Mouse (Mus musculus) MEL (cell line): ENCODE data around the gene Prmt1. TPM values are rescaled to one million over a fixed set of nuclear protein-coding genes. Genes with fewer than 3 reads are reported as not detected.

ENCODE experiments used
- DNase-seq: peaks from one replicate; pipeline ENCODE4 v3.0.0; 2011; ENCODE audit warnings: low read depth, low spot score
- H3K27ac ChIP-seq: 2 replicates; pipeline ENCODE4 v1.5.1; 2012; ENCODE audit warnings: low read depth, mild to moderate bottlenecking, control low read depth, low read length, moderate library complexity; ENCODE audit not compliant: control insufficient read depth
- H3K27me3 ChIP-seq, 2 experiments: fragments of 150-350 bp in 1 of 2; sonication (generic) in 1 of 2; 2 replicates each; pipeline ENCODE4 v1.6.1; 2012; ENCODE audit warnings: low read length in 2 of 2, mild to moderate bottlenecking in 2 of 2, improper control_type of control experiment in 1 of 2, moderate library complexity in 1 of 2; ENCODE audit not compliant: insufficient read depth in 2 of 2, control insufficient read depth in 1 of 2
- H3K36me3 ChIP-seq, 2 experiments: 2 replicates each; pipeline ENCODE4 v1.6.1; 2012 to 2014; ENCODE audit warnings: low read length in 2 of 2, improper control_type of control experiment in 1 of 2, inconsistent platforms in 1 of 2, mild to moderate bottlenecking in 1 of 2; ENCODE audit not compliant: insufficient read depth in 2 of 2, control insufficient read depth in 1 of 2
- H3K4me1 ChIP-seq, 2 experiments: fragments of 150-350 bp in 1 of 2; sonication (generic) in 1 of 2; 2 replicates each; pipeline ENCODE4 v1.6.1; 2012; ENCODE audit warnings: low read length in 2 of 2, improper control_type of control experiment in 1 of 2, mild to moderate bottlenecking in 1 of 2; ENCODE audit not compliant: insufficient read depth in 2 of 2, control insufficient read depth in 1 of 2
- H3K4me3 ChIP-seq, 2 experiments: fragments of 150-350 bp in 1 of 2; sonication (generic) in 1 of 2; 2 replicates each; pipeline ENCODE4 v1.5.1; 2012; ENCODE audit warnings: low read depth in 2 of 2, low read length in 2 of 2, mild to moderate bottlenecking in 2 of 2, moderate library complexity in 2 of 2, control low read depth in 1 of 2, improper control_type of control experiment in 1 of 2; ENCODE audit not compliant: control insufficient read depth in 1 of 2, insufficient read depth in 1 of 2
- H3K79me2 ChIP-seq: 2 replicates; pipeline ENCODE4 v1.6.1; 2012; ENCODE audit warnings: mild to moderate bottlenecking, low read length, moderate library complexity; ENCODE audit not compliant: control insufficient read depth, poor library complexity, insufficient read depth
- H3K9ac ChIP-seq: 2 replicates; pipeline ENCODE4 v1.6.1; 2012; ENCODE audit warnings: low read depth, mild to moderate bottlenecking, control low read depth, low read length, moderate library complexity; ENCODE audit not compliant: control insufficient read depth, poor library complexity, severe bottlenecking
- H3K9me3 ChIP-seq: fragments of 150-350 bp; sonication (generic); replicated peaks from 2 replicates; pipeline ENCODE4 v1.6.1; 2012; ENCODE audit warnings: mild to moderate bottlenecking, low read length, improper control_type of control experiment, moderate library complexity; ENCODE audit not compliant: insufficient read depth
- CHD1 ChIP-seq: IDR thresholded peaks from 2 replicates; pipeline ENCODE4 v1.6.1; 2012; ENCODE audit warnings: low read depth, mild to moderate bottlenecking, inconsistent platforms, low read length, improper control_type of control experiment
- ELF1 ChIP-seq: IDR thresholded peaks from 2 replicates; pipeline ENCODE4 v1.6.1; 2014; ENCODE audit warnings: low read depth, mild to moderate bottlenecking, inconsistent platforms, low read length, improper control_type of control experiment, moderate library complexity
- EP300 ChIP-seq, 2 experiments: IDR thresholded peaks; 2 replicates each; pipeline ENCODE4 v1.6.1; 2011; ENCODE audit warnings: improper control_type of control experiment in 2 of 2, low read length in 2 of 2, low read depth in 1 of 2, mild to moderate bottlenecking in 1 of 2
- GATA1 ChIP-seq: IDR thresholded peaks from 2 replicates; pipeline ENCODE4 v1.6.1; 2011; ENCODE audit warnings: low read depth, low read length, improper control_type of control experiment
- HCFC1 ChIP-seq: IDR thresholded peaks from 2 replicates; pipeline ENCODE4 v1.6.1; 2012; ENCODE audit warnings: low read depth, mild to moderate bottlenecking, inconsistent platforms, low read length, improper control_type of control experiment, moderate library complexity
- MXI1 ChIP-seq: IDR thresholded peaks from 2 replicates; pipeline ENCODE4 v1.6.1; 2011; ENCODE audit warnings: mild to moderate bottlenecking, low read depth, low read length, improper control_type of control experiment
- MYC ChIP-seq: IDR thresholded peaks from 2 replicates; pipeline ENCODE4 v1.6.1; 2011; ENCODE audit warnings: low read depth, mild to moderate bottlenecking, low read length, improper control_type of control experiment, moderate library complexity
- POLR2AphosphoS2 ChIP-seq: IDR thresholded peaks from 2 replicates; pipeline ENCODE4 v1.6.1; 2011; ENCODE audit warnings: low read length, improper control_type of control experiment
- POLR2AphosphoS5 ChIP-seq: IDR thresholded peaks from 2 replicates; pipeline ENCODE4 v1.6.1; 2012; ENCODE audit warnings: low read depth, borderline replicate concordance, mild to moderate bottlenecking, inconsistent platforms, low read length, moderate library complexity, mixed read lengths
- RAD21 ChIP-seq: IDR thresholded peaks from 2 replicates; pipeline ENCODE4 v1.6.1; 2011; ENCODE audit warnings: mild to moderate bottlenecking, low read depth, low read length, improper control_type of control experiment
- RCOR1 ChIP-seq: IDR thresholded peaks from 2 replicates; pipeline ENCODE4 v1.6.1; 2012; ENCODE audit warnings: low read depth, mild to moderate bottlenecking, inconsistent platforms, low read length, improper control_type of control experiment
- SIN3A ChIP-seq: IDR thresholded peaks from 2 replicates; pipeline ENCODE4 v1.6.1; 2012; ENCODE audit warnings: low read length, improper control_type of control experiment, inconsistent platforms
- TBP ChIP-seq: IDR thresholded peaks from 2 replicates; pipeline ENCODE4 v1.8.0; 2011; ENCODE audit warnings: low read depth, low read length, improper control_type of control experiment
- TCF12 ChIP-seq: IDR thresholded peaks from 2 replicates; pipeline ENCODE4 v1.6.1; 2014; ENCODE audit warnings: low read depth, mild to moderate bottlenecking, inconsistent platforms, low read length, improper control_type of control experiment, moderate library complexity
- UBTF ChIP-seq: IDR thresholded peaks from 2 replicates; pipeline ENCODE4 v1.6.1; 2012; ENCODE audit warnings: low read depth, mild to moderate bottlenecking, inconsistent platforms, low read length, improper control_type of control experiment, moderate library complexity, borderline replicate concordance; ENCODE audit not compliant: insufficient read depth
- USF1 ChIP-seq: IDR thresholded peaks from 2 replicates; pipeline ENCODE4 v1.6.1; 2014; ENCODE audit warnings: low read depth, mild to moderate bottlenecking, inconsistent platforms, low read length, improper control_type of control experiment, moderate library complexity
- polyA plus RNA-seq, 2 experiments: library from polyadenylated mRNA; stranded (reverse) in 1 of 2; unstranded in 1 of 2; fragments of >175 nt in 1 of 2; fragments of >200 nt in 1 of 2; gene quantifications; 2 replicates each; pipeline versions ENCODE4 v1.2.1 to v1.2.4; 2012; ENCODE audit warnings: low replicate concordance in 2 of 2, low read depth in 1 of 2; ENCODE audit not compliant: insufficient read length in 2 of 2, insufficient read depth in 1 of 2, missing spikeins in 1 of 2
- total RNA-seq: library from RNA; depleted of rRNA; stranded (reverse); fragments of 300-350 nt; gene quantifications from 2 replicates; pipeline ENCODE4 v1.2.3, GENCODE M21; 2012

Gene Prmt1
- total and polyA plus RNA-seq, 3 experiments, result 254 to 715 (median 317) TPM

GRCm38 (mm10) chr7:44999753-45000152 lies 13.4 kb upstream of the Prmt1 start:
- no peak overlapping the region for H3K27ac ChIP-seq
- H3K36me3 ChIP-seq, result peaks cover 1 to 9% of the 10 kb centered on the region in 2 experiments; a peak in 2 of 4 replicates
- DNase-seq, result no peak
- no peak overlapping the region for H3K4me3 ChIP-seq
- H3K79me2 ChIP-seq, result peaks cover 22% of the 10 kb centered on the region
- TF ChIP-seq RAD21 (no peak), USF1 (no peak), CHD1 (no peak), TBP (no peak), MXI1 (no peak), HCFC1 (no peak), POLR2AphosphoS5 (no peak), EP300 (IDR thresholded peaks at IDR 0.05; ENCODE audit: low read depth in 1 of 2, low read length in 2 of 2) (no peak)
- no peaks in the 10 kb centered on the region for H3K4me1 ChIP-seq
- peak overlapping the region; percentile 51 for H3K9ac ChIP-seq
- H3K27me3 ChIP-seq, result no peaks in the 10 kb centered on the region
- H3K9me3 ChIP-seq, result no peaks in the 10 kb centered on the region

GRCm38 (mm10) chr7:44998501-44998955 lies 12.2 kb upstream of the Prmt1 start, which contains the start of gene Bcl2l12:
Gene Bcl2l12, minus strand, starts transcription at chr7:44998712.
- Histone ChIP-seq H3K4me3 (peak within 1 kb of the TSS; percentile 53 to 79), H3K9me3 (no peaks in the 10 kb centered on the region), H3K79me2 (peaks cover 22% of the 10 kb centered on the region), H3K27me3 (no peaks in the 10 kb centered on the region), H3K4me1 (no peaks in the 10 kb centered on the region), H3K36me3 (peaks cover 1 to 9% of the 10 kb centered on the region in 2 experiments; a peak in 2 of 4 replicates), H3K27ac (peak within 1 kb of the TSS; percentile 98), H3K9ac (peak within 1 kb of the TSS; percentile 91)
- peak; percentile 65 for DNase-seq
- no peak for TF ChIP-seq HCFC1
- 0 out of 2 replicates have a peak, but pooled peaks have one; percentile 28 for TF ChIP-seq POLR2AphosphoS2

- Histone ChIP-seq H3K79me2 (peaks cover 22% of the 10 kb centered on the region), H3K27me3 (no peaks in the 10 kb centered on the region), H3K36me3 (peaks cover 0 to 9% of the 10 kb centered on the region in 2 experiments; a peak in 2 of 4 replicates), H3K27ac (peak overlapping the region; percentile 98), H3K9me3 (no peaks in the 10 kb centered on the region), H3K9ac (peak overlapping the region; percentile 91), H3K4me3 (peak overlapping the region; percentile 53 to 79), H3K4me1 (no peaks in the 10 kb centered on the region)
- DNase-seq, result no peak
- TF ChIP-seq MXI1 (no peak; the same call in none of the 2 replicates), POLR2AphosphoS5 (no peak), ELF1 (0 out of 2 replicates have a peak, but pooled peaks have one; percentile 5), SIN3A (0 out of 2 replicates have a peak, but pooled peaks have one; percentile 15), GATA1 (no peak), TCF12 (no peak), CHD1 (0 out of 2 replicates have a peak, but pooled peaks have one; percentile 94), UBTF (0 out of 2 replicates have a peak, but pooled peaks have one; percentile 6), RCOR1 (no peak), POLR2AphosphoS2 (no peak), MYC (0 out of 2 replicates have a peak, but pooled peaks have one; percentile 6)
Measured at GRCm38 (mm10) chr7:44997940-44998428, 11.6 kb upstream of the Prmt1 start.
